Mouse (Mus musculus): ENCODE measurements around the gene Pecam1. TPM values are rescaled to one million over a fixed set of nuclear protein-coding genes. Genes with fewer than 3 reads are reported as not detected.
"Not testable (repeated sequence)": the region's sequence is repeated elsewhere in the genome, so short reads cannot be mapped to it uniquely, and the experiment has no call there.

The Pecam1 gene
- polyA plus RNA-seq, 1 experiment from 2014 or later, result 12.4 TPM

DNA sequence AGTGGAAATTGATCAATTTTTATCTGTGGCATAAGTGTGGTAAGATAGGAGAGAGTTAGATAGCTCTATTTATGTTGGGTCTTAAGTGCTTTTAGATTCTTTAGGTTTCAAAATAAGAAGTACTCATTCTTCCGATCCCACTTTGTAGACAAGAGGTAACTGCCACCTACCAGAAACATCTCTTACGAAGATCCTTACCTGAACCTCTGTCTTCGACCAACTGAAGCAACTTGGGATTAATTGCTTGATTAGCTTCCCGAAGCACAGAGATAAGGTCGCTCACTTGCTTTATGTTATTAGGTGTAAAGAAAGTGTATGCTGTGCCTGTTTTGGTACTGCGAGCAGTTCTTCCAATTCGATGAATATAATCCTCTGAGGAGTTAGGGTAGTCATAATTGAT, 31.8 kb upstream of the Pecam1 start:
- not testable (repeated sequence) for H3K9ac ChIP-seq; H3K9me3 ChIP-seq (replicated peaks); H3K4me3 ChIP-seq; H3K4me2 ChIP-seq; ATAC-seq; H3K27ac ChIP-seq; H3K27me3 ChIP-seq
- peaks cover 70% of the 10 kb centered on the region for H3K36me3 ChIP-seq (ENCODE audit: poor library complexity, severe bottlenecking)
- 89% methylated on average over 7 of the region's 7 CpGs for WGBS
- H3K4me1 ChIP-seq, result peaks cover 32% of the 10 kb centered on the region

DNA sequence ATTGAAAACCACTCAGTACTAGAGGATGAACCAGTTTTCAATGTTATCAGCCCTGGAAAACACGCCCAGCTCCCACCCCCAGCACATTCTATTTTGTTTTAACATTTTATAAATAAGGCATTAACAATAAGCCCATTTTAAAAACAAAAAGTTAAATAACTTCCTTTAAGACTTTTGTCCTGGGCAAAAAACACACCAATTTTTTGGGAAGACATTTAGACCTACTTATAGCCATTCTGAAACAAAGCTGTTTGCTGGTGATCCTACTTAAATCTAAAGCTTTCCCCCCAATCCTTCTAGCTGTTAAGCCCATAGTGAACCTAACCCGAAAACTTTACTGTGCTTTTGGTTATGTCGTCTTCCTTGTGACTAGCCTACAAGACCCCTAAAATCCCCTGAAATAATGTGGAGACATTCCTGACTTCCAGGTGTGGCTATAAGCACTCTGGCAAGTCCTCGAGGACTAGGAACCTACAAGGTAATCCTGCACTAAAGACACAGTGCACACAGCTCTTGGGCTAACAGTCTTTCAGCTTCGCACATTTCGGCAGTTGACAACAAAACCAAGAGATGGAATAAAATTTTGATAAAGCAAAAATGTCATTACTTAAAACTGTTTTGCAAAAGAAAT, 30.3 kb upstream of the Pecam1 start:
- peaks cover 65% of the 10 kb centered on the region for H3K36me3 ChIP-seq (ENCODE audit: poor library complexity, severe bottlenecking)
- peaks cover 21% of the 10 kb centered on the region for H3K4me1 ChIP-seq
- H3K4me3 ChIP-seq, result no peak overlapping the region
- no peak overlapping the region for H3K4me2 ChIP-seq
- 74% methylated on average over 6 of the region's 6 CpGs for WGBS
- no peaks in the 10 kb centered on the region for H3K27me3 ChIP-seq
- no peak for ATAC-seq
- H3K9ac ChIP-seq, result no peak overlapping the region
- no peaks in the 10 kb centered on the region for H3K9me3 ChIP-seq (replicated peaks)
- H3K27ac ChIP-seq, result no peak overlapping the region

DNA sequence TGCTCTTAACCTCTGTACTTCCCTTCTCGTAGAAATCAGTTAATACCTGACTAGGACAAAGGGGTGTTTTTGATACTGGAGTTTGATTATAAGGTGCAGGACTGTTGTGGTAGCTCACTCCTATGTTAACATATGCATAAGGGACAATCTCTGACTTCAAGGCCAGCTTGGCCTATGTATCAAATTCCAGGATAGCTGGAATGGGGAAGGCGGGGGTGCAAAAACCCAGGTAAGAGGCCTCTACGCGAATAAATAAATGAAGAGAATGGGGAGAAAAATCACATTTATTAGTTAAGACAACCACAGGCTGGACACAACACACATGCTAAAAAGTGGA, 29.6 kb upstream of the Pecam1 start:
- no peaks in the 10 kb centered on the region for H3K9me3 ChIP-seq (replicated peaks)
- peaks cover 15% of the 10 kb centered on the region for H3K4me1 ChIP-seq
- H3K4me2 ChIP-seq, result no peak overlapping the region; the same call in 1 of the 2 replicates
- H3K9ac ChIP-seq, result no peak overlapping the region
- H3K27ac ChIP-seq, result peak overlapping the region; percentile 88
- no peak overlapping the region for H3K4me3 ChIP-seq
- WGBS, result 69% methylated on average over 4 of the region's 4 CpGs
- ATAC-seq, result no peak
- H3K36me3 ChIP-seq (ENCODE audit: poor library complexity, severe bottlenecking), result peaks cover 65% of the 10 kb centered on the region
- H3K27me3 ChIP-seq, result no peaks in the 10 kb centered on the region

DNA sequence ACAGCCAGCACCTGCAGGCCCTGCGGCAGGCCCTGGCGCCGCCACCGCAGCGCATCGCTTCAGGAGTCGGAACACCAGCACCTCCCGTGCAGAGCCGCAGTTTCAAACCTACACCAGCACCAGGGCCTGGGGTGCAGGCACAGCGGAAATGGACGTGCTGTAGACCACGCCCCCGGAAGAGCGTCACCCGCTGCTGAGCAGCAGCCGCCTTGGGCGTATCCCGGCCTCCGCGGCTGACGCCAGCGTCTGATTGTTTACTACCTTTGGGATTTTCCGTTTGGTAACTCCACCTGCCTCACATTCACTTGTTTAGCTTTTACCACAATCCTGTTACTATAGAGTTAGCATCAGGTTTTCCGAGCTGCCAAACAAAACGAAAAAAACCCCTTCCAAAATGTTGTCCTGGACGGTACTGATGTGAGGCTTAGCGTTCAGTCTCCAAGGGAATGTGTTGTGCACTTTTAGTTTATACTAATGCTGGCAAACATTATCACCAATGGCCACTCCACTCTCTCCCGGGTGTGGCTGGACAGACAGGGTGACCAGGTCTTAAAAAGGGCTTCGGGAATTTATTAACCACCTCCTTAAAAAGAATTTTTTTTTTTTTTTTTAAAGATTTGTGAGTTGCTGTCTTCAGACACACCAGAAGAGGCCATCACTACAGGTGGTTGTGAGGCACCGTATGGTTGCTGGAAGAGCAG, 29.1 kb upstream of the Pecam1 start, which contains the start of gene Polg2:
TSS of gene Polg2 (minus strand) at position 150 of the 701 bp plus-strand sequence.
- peak within 1 kb of the TSS; percentile 88 for H3K9ac ChIP-seq
- peak; percentile 99 for ATAC-seq
- WGBS, result 1% methylated on average over 30 of the region's 30 CpGs
- H3K27ac ChIP-seq, result peak within 1 kb of the TSS; percentile 88
- peak within 1 kb of the TSS; percentile 63 for H3K4me3 ChIP-seq
- H3K27me3 ChIP-seq, result no peaks in the 10 kb centered on the region
- no peaks in the 10 kb centered on the region for H3K9me3 ChIP-seq (replicated peaks)
- peaks cover 65% of the 10 kb centered on the region for H3K36me3 ChIP-seq (ENCODE audit: poor library complexity, severe bottlenecking)
- peak within 1 kb of the TSS; percentile 89 for H3K4me2 ChIP-seq
- peaks cover 14% of the 10 kb centered on the region for H3K4me1 ChIP-seq

DNA sequence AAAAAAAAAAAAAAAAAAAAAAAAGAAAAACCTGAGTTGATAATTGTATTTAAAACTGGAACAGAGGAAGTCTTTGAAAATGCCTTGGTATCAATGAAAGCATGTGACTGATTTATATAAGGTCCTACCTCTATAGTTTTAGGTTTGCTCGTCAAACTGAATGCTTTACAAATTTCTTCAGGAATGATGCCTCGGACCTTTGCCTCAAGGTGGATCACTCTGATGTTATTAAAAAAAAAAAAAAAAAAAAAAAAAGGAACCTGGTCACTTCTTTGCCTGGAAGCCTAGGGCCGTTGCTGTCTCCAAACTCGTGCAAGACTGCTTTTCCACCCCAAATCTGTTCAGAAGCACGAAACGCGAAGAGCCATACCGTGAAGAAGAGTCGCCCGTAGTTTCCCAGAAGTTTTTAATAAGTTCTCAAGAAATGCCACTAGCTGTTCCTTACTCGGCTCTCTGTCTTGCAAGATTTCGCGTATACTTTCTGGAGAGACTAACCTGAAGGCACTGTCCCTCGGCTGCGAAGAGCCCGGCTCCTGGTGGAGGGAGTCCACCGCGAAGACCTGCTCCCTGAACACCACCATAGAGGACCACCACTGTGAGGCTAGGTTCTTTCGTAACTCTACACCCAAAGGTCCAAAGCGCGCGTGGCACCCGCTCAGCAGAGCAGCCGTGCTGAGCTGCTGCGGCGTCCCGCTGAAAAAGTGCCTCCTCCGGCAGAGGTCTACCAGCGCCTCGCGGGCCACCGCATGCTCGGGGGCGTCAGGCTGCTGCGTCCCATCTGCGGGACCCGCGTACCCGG, 28.4 kb upstream of the Pecam1 start:
- peaks cover 12% of the 10 kb centered on the region for H3K4me1 ChIP-seq
- H3K9ac ChIP-seq, result peak overlapping the region; percentile 88
- H3K4me3 ChIP-seq, result peak overlapping the region; percentile 63
- H3K4me2 ChIP-seq, result peak overlapping the region; percentile 89
- peak overlapping the region; percentile 88 for H3K27ac ChIP-seq
- ATAC-seq, result no peak; the same call in 1 of the 2 replicates
- H3K27me3 ChIP-seq, result no peaks in the 10 kb centered on the region
- WGBS, result 2% methylated on average over 39 of the region's 39 CpGs
- H3K9me3 ChIP-seq (replicated peaks), result no peaks in the 10 kb centered on the region
- H3K36me3 ChIP-seq (ENCODE audit: poor library complexity, severe bottlenecking), result peaks cover 65% of the 10 kb centered on the region

DNA sequence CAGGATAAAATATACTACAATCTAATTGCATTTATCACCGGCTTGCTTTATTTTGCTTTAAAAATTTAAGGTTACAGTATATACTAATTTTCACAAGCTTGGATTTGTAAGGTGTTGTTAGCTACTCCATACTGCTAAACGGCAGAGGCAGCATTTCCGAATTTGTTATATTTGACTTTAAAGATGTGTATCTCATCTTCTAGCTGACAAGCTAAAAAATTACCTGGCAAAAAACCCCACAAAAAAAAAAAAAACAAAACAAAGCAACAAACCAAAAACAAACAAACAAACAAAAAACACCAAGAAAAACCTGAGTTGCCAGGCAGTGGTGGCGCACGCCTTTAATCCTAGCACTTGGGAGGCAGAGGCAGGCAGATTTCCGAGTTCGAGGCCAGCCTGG, 27.7 kb upstream of the Pecam1 start:
- Histone ChIP-seq H3K4me3 (no peak overlapping the region), H3K27ac (no peak overlapping the region), H3K9ac (no peak overlapping the region), H3K36me3 (ENCODE audit: poor library complexity, severe bottlenecking) (peaks cover 65% of the 10 kb centered on the region), H3K27me3 (no peaks in the 10 kb centered on the region), H3K4me1 (peaks cover 11% of the 10 kb centered on the region), H3K9me3 (replicated peaks) (no peaks in the 10 kb centered on the region), H3K4me2 (peak overlapping the region; percentile 89; the same call in 1 of the 2 replicates)
- no peak for ATAC-seq
- WGBS, result 90% methylated on average over 7 of the region's 7 CpGs

DNA sequence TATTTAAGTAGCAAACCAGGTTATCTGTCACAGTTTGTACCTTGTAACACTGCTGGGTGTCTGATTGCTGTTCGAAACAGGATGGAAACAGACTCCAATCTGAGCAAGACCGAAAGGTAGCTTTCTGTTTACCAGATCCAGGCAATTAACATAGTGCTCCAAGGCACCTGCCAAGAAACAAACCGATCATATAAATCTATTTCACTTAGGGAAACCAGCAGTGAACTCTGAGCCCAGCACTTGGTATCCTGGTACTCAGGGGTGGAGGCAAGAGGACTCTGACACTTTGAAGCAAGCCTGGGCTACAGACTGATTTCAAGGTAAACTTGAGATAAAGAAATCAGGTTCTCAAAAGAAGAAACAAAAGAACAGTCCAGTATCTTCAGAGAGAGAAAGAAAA, 27.0 kb upstream of the Pecam1 start:
- Histone ChIP-seq H3K4me2 (no peak overlapping the region), H3K36me3 (ENCODE audit: poor library complexity, severe bottlenecking) (peaks cover 64% of the 10 kb centered on the region), H3K27me3 (no peaks in the 10 kb centered on the region), H3K27ac (no peak overlapping the region), H3K4me1 (peaks cover 9% of the 10 kb centered on the region), H3K4me3 (no peak overlapping the region), H3K9me3 (replicated peaks) (no peaks in the 10 kb centered on the region), H3K9ac (no peak overlapping the region)
- ATAC-seq, result no peak
- 94% methylated on average over 3 of the region's 3 CpGs for WGBS

DNA sequence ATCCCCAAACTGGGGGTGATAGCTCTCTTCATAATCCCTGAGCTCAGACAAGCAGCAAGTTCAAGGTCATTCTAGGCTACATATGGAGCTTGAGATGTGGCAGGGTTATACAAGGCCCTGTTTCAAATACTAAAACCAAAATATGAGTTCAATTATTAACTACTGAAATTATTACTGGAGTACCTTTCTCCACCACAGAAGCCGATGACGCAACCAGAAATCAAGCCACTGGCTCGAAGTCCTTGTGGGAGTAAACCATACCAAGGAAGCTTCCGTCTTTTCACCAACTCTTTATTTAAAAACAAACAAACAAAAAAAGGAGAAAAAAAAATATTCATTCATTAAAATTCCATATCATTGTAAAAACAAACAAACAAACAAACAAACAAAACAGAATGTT, 26.5 kb upstream of the Pecam1 start:
- Histone ChIP-seq H3K27me3 (no peaks in the 10 kb centered on the region), H3K4me1 (peaks cover 9% of the 10 kb centered on the region), H3K9ac (no peak overlapping the region), H3K4me2 (no peak overlapping the region), H3K27ac (no peak overlapping the region), H3K9me3 (replicated peaks) (no peaks in the 10 kb centered on the region), H3K4me3 (no peak overlapping the region), H3K36me3 (ENCODE audit: poor library complexity, severe bottlenecking) (peaks cover 64% of the 10 kb centered on the region)
- ATAC-seq, result no peak
- 91% methylated on average over 4 of the region's 4 CpGs for WGBS

DNA sequence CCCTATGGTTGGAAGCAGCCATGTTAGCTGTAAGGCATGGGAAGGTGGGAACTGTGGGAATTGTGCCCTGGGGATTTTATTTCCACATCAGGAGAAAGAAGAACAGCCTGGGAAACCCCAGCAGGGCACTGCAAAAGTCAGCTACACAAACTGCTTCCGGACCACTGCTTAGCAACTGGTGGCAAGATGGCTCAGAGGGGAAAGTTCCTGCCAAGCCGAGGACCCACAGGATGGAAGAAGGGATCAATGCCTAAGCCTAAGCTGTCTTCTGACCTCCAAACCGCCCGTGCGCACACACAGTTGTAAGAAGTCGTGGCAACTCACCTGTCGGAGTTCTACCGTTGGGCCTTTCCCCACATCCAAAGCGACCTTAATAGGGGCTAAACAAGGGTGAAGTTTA, 22.6 kb upstream of the Pecam1 start:
- Histone ChIP-seq H3K27me3 (no peaks in the 10 kb centered on the region), H3K4me3 (no peak overlapping the region), H3K27ac (no peak overlapping the region), H3K4me2 (no peak overlapping the region), H3K36me3 (ENCODE audit: poor library complexity, severe bottlenecking) (peaks cover 79% of the 10 kb centered on the region), H3K9ac (no peak overlapping the region), H3K9me3 (replicated peaks) (no peaks in the 10 kb centered on the region), H3K4me1 (peaks cover 2% of the 10 kb centered on the region)
- no peak for ATAC-seq
- 93% methylated on average over 9 of the region's 9 CpGs for WGBS

DNA sequence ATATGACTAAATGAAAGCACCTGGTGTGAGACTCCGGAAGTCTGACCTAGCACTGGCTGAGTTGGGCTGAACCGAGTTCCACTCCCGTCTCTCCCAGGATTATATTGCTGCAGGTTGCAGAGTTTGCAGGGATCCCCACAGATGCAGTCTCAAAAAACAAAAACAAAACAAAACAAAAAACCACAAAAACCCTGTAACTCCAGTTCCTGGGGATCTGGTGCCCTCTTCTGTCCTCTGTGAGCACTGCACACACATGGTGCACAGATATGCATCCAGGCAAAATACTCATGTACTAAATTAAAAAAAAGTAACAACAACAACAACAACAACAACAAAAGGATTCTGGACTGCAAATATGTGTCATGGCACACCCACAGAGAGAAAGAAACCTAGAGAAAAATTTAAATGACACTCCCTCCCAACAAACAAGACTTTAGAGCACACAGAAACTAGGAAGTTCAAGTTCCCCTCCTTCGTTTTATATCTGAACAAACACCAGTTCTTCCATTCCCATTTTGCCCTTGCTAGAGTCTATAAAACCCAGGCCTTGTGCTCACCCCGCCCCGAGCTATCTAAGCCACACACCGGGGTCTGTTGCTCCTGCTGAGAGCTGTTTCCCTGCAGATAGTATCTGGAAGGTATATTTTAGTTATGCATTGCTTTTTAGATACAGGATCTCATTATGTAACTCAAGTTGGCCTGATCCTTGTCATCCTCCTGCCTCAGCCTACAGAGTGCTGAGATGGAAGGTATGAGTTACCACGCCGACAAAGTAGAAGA, 20.0 kb upstream of the Pecam1 start:
- Histone ChIP-seq H3K4me3 (no peak overlapping the region), H3K36me3 (ENCODE audit: poor library complexity, severe bottlenecking) (peaks cover 91% of the 10 kb centered on the region), H3K27ac (no peak overlapping the region), H3K4me1 (no peaks in the 10 kb centered on the region), H3K9ac (no peak overlapping the region), H3K9me3 (replicated peaks) (no peaks in the 10 kb centered on the region), H3K27me3 (no peaks in the 10 kb centered on the region), H3K4me2 (no peak overlapping the region)
- ATAC-seq, result no peak
- WGBS, result 94% methylated on average over 9 of the region's 9 CpGs

DNA sequence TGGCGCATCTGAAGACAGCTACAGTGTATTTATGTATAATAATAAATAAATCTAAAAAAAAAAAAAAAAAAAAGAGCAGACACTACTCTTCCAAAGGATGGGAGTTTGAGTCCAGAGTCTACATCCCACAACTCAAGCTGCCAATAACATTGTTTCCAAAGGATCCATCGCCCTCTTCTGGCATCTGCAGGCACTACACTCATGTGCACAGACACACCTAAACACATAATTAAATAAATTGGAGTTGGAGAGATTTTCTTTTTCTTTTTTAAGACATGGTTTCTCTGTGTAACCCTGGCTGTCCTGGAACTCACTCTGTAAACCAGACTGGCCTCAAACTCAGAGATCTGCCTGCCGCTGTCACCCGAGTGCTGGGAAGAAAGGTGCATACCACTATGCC, 17.1 kb upstream of the Pecam1 start:
- WGBS, result 99% methylated on average over 4 of the region's 4 CpGs
- no peaks in the 10 kb centered on the region for H3K4me1 ChIP-seq
- no peaks in the 10 kb centered on the region for H3K9me3 ChIP-seq (replicated peaks)
- no peak overlapping the region for H3K27ac ChIP-seq
- ATAC-seq, result no peak
- no peak overlapping the region for H3K4me2 ChIP-seq
- H3K36me3 ChIP-seq (ENCODE audit: poor library complexity, severe bottlenecking), result peaks cover 63% of the 10 kb centered on the region
- H3K27me3 ChIP-seq, result no peaks in the 10 kb centered on the region
- H3K4me3 ChIP-seq, result no peak overlapping the region
- H3K9ac ChIP-seq, result no peak overlapping the region

Measured in forebrain, embryonic 13.5 days (tissue).